Mouse (Mus musculus) lung, postnatal 10 days (tissue): ENCODE results near the gene Tpst1.
"Not testable (repeated sequence)": the region's sequence is repeated elsewhere in the genome, so short reads cannot be mapped to it uniquely, and the experiment has no call there.

Experiments used
- DNase-seq: peaks from one replicate; pipeline ENCODE4 v3.0.0; 2021

Gene Tpst1

GRCm38 (mm10) chr5:130073026-130073425 lies at the start of gene Tpst1:
TSS of gene Tpst1 (plus strand) at chr5:130073326.
- no peak for DNase-seq

GRCm38 (mm10) chr5:130023767-130024539 lies 49.2 kb upstream of the Tpst1 start:
- peak; percentile 95 for DNase-seq

- DNase-seq = no peak
Observed at GRCm38 (mm10) chr5:130027134-130027533, 46.0 kb upstream of the Tpst1 start.

DNA sequence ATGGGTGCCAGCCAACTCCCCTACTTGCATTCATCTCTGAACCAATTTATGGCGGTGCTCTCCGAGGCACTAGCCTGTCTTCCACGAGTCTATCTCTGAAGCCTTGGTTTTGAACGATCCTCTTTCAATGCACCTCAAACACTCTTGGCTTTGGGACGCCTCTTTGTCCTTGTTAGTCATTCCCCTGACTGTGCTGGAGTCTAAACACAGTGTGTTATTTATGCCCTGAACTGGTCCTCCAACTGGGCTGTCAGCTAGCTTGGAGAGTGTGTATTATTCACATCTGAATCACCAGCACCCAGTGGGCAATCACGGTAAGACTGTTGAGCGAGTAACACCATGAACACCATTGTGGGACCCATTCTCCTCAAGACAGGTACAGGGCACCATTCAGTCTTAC lies 45.4 kb upstream of the Tpst1 start:
- DNase-seq = no peak

- peak; percentile 91 for DNase-seq
Observed at GRCm38 (mm10) chr5:130029142-130029897, 43.8 kb upstream of the Tpst1 start, which contains the start of the genes Asl and Crcp. TSS of gene Asl (minus strand) at chr5:130029247. TSS of gene Crcp (plus strand) at chr5:130029290.

GRCm38 (mm10) chr5:130031410-130032390 lies 41.4 kb upstream of the Tpst1 start:
- no peak for DNase-seq

DNA sequence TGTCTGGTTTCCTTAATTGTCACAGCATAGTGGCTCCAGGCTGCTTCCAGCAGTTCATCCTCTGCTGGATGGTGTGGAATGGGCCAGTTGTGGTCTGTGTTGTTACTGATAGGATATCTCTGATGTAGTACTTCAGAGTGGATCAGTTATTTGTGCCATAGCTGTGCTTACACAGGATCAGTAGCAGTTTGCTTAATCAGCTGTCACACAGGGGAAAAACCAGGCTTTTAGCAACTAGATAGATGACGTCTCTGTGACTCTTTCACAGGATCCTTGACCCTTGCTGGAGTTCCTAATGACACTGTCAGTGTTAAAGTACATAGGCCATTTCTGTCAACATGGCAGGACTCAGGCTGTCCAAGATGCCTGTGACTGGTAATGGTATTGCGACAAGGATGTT lies 39.3 kb upstream of the Tpst1 start:
- no peak for DNase-seq

GRCm38 (mm10) chr5:130036300-130036699 lies 36.8 kb upstream of the Tpst1 start:
- not testable (repeated sequence) for DNase-seq

GRCm38 (mm10) chr5:130037752-130038455 lies 35.2 kb upstream of the Tpst1 start:
- peak; percentile 73 for DNase-seq

DNA sequence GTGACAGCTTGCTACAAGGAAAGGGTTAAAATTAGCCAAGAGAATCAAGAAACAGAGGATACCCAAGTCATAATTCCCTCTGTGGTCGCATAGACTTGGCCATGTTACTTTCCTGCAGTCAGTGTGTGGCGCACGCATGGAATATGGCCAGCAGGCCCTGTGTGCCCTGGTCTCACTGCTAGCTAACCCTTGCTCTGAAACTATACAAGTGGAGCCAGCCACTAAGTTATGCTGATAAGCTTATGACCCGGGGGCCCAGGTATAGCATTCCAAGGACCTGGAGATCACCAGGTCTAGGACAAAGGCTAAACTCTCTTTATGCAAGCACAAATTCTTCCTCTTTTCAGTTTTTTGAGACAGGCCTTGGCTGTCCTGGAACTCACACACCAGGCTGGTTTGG lies 32.3 kb upstream of the Tpst1 start:
- DNase-seq = no peak

- no peak for DNase-seq
Observed at GRCm38 (mm10) chr5:130041262-130041661, 31.9 kb upstream of the Tpst1 start.

- no peak for DNase-seq
Observed at GRCm38 (mm10) chr5:130043741-130044140, 29.4 kb upstream of the Tpst1 start.

DNA sequence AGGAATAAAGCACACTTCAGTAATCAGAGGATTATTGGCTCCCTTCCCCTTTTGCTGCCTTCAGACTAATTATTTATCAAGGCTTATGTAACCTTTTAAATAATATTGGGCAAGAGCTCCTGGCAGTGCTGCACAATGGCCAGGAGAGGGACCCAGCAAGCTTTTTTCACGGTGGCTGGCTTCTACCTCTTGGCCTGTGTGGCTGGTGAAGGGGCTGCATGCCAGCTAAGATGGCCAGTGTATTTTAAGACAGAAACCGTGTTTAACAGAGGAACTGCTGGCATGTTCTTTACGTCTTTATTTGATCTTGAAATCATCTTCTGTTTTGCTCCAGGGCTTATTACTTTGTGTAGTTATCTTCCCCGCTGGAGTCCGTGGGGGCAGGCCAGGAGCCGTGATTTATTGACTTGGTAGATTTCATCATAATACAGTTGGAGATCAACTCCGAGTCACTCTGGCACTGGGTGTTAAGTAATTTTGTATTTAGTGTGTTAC lies 28.9 kb upstream of the Tpst1 start:
- DNase-seq = peak; percentile 79

DNA sequence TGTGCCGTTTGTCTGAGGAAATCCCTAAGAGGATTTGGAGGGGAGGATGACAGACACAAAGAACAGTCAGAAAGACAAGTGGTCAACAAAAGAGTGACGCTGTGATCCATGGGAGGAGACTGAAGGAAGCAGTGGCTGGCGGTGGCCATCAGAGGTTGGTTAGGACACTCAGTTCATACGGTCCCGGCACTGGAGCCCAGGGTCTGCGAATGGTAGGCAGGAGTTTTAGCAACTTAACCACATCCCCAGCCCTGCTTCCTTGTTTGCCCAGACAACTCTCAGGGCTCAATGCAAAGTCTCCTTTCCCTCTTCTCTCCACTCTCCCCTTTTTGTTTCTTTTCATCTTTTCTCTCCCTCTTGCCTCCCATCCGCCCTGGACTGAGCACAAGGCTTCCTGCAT lies 27.0 kb upstream of the Tpst1 start:
- no peak for DNase-seq

- DNase-seq = no peak
Observed at GRCm38 (mm10) chr5:130046589-130046988, 26.5 kb upstream of the Tpst1 start.

- no peak for DNase-seq
Observed at GRCm38 (mm10) chr5:130047013-130047412, 26.1 kb upstream of the Tpst1 start.

- DNase-seq = peak; percentile 69
Observed at GRCm38 (mm10) chr5:130048786-130049520, 24.2 kb upstream of the Tpst1 start.

- no peak for DNase-seq
Observed at GRCm38 (mm10) chr5:130050416-130050815, 22.7 kb upstream of the Tpst1 start.

DNA sequence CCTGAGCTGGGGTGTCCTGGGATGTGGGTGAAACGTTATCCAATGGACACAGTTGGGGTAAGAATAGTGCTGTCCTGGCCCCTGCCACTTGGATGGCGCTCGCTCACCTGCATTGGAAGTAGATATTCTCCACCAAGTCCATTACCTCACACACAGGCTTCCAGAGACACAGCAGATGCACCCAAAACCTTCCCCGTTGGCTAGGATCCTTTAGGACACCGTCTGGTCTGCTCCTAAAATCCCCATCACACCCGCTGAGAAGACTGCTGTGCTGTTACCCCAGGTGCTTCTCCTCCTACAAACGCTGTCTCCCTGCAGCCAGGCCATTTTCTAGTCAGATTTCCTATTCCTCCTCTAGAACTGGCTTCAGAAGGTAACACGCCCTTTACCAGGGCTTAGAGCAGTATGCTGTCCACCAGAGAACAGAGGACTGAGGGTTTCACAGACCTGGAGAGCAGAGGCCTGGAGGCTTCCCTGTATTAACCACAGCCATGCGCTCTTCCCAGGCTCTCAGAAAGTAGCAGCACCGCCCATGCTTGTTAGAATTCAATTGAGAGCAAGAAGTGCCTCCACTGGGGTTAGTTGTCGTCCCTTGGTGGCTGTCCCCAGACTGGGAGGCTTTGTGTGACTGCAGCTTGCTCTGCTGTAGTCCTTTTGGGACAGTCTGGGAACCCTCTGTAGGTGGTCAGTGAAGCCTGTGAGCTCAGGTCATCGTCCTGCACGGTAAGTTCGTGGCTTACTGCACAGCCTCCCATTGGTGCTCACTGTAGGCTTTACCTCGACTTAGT lies 21.9 kb upstream of the Tpst1 start:
- DNase-seq = no peak

- DNase-seq = no peak
Observed at GRCm38 (mm10) chr5:130052510-130052909, 20.6 kb upstream of the Tpst1 start.
